Comparison of ENCODE assay signal across 8 mouse cellular contexts in the genomic region with DNA sequence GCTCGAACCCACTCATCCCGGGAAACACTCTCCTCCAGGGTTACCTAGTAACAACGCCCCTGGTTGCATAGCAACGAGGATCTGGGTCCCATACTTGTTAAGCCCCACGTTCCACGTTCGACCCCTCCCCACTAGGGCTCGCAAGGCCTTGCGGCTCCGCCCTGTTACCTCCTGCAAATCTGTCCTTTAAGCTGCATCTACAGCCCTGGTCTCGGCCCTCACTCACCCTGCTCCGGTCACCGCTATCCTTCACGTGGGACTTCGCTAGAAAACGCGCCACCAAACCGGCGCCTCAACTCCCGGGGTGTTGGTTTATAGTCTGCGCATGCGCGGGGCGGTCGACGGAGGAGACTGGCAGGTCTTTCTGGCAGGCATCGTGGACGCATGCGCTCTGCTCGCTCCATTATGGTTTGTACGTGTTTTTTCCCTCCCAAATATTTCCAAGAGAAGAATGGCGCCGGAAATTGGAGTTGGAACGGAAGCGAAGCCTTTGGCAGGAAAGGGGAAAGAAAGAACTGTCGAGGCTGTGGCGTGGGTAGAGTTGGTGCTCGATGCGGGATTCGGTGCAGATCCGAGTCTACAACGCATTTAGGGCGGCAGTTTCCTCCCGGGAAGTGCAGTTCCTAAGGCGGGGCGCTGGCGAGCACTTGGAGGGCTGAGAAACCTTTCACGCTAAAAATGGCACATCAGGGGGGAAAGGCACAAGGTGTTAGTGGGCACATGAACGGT. TPM values are rescaled to one million over a fixed set of nuclear protein-coding genes. Genes with fewer than 3 reads are reported as not detected.
DNase-seq lines count a peak whose midpoint lies in the region; ATAC-seq and TF ChIP-seq lines count a peak whose summit lies in the region.

A gene (minus strand): TSS at position 576 of the 729 bp plus-strand sequence.

- peak within 1 kb of the TSS; percentile 96 for H3K27ac ChIP-seq in hindbrain, embryonic 14.5 days

- H3K9me3 ChIP-seq in hindbrain, embryonic 14.5 days (ENCODE audit: control insufficient read depth, low read length) = no peaks in the 10 kb centered on the region

- peaks cover 15% of the 10 kb centered on the region for H3K4me1 ChIP-seq in hindbrain, embryonic 14.5 days (replicated peaks; ENCODE audit: control insufficient read depth, insufficient read depth, low read length)

- H3K4me3 ChIP-seq in hindbrain, embryonic 14.5 days (replicated peaks; ENCODE audit: low read length) = peak within 1 kb of the TSS; percentile 66

- in situ Hi-C loops in Patski (cut with MboI; ENCODE audit: low pct_unique_long_range_greater_than_20kb) = no loop called here

- H3K9ac ChIP-seq in hindbrain, embryonic 14.5 days = peak within 1 kb of the TSS; percentile 66

- TF ChIP-seq CTCF in Patski (IDR thresholded peaks at IDR 0.05) = peak; percentile 64

- no peaks in the 10 kb centered on the region for H3K27me3 ChIP-seq in Patski
- H3K27me3 ChIP-seq in hindbrain, embryonic 14.5 days (ENCODE audit: control insufficient read depth, insufficient read depth, low read length) = no peaks in the 10 kb centered on the region

- peak; percentile 63 for DNase-seq in Patski (ENCODE audit: low read depth, low spot score)
- peak; percentile 95 to 97 for DNase-seq in cerebellum, postnatal 14 days
- DNase-seq in frontal cortex, postnatal 25 days (ENCODE audit: low spot score in 2 of 2) = peak; percentile 84 to 89
- DNase-seq in hindbrain, embryonic 14.5 days (ENCODE audit: low spot score) = peak; percentile 95
- DNase-seq in layer of hippocampus, postnatal 36 days = peak; percentile 93
- DNase-seq in lung, postnatal 36 days = peak; percentile 96
- DNase-seq in retina, postnatal 1 day = peak; percentile 98
- peak; percentile 80 to 89 for DNase-seq in urinary bladder, adult 18-20 months (ENCODE audit: low spot score in 2 of 2)

- under 1% methylated on average over 49 of the region's 49 CpGs for WGBS in hindbrain, embryonic 14.5 days

- H3K36me3 ChIP-seq in hindbrain, embryonic 14.5 days (replicated peaks; ENCODE audit: control insufficient read depth, insufficient read depth) = no peaks in the 10 kb centered on the region; the same call in 1 of the 2 replicates

- POLR2A ChIA-PET in Patski (lab: Charles Lee) = interaction anchor here (0.8 to 1.0 kb wide), 2 partner anchors 14 to 23 kb away, joined by 3 to 4 read pairs; no protein-coding TSS in a partner anchor

- peak; percentile 93 for ATAC-seq in Patski
- peak; percentile 94 for ATAC-seq in hindbrain, embryonic 14.5 days (ENCODE audit: low FRiP score)

- H3K4me2 ChIP-seq in hindbrain, embryonic 14.5 days (replicated peaks) = peak within 1 kb of the TSS; percentile 86

- CTCF ChIA-PET in Patski (lab: Charles Lee) = interaction anchor here (1.1 kb wide), 1 partner anchor 172 kb away, joined by 3 read pairs; no protein-coding TSS in a partner anchor

RNA-seq across cellular contexts. Expression of the gene that starts here (rescaled TPM):
- 81.0 TPM for polyA plus RNA-seq in Patski (2021)
- polyA plus RNA-seq in hindbrain, embryonic 14.5 days (2014; fragmentation: Nextera tagmentation; extraction: Ambion mirVana) = 37.0 and 44.8 TPM in 2 replicates
- total RNA-seq in layer of hippocampus, postnatal 36 days (2021) = 10 to 100 TPM; 46.8 to 48.4 TPM

Comparison
In these comparisons a context has a peak if more than half of its experiments do, and no peak if none do; other contexts are left out.
1. Peak in every context shown above with its lines: DNase-seq, ATAC-seq, H3K4me3 ChIP-seq and H3K27ac ChIP-seq.